Mouse (Mus musculus) kidney, embryonic 16.5 days (tissue): ENCODE results near the gene Adamts4. TPM values are rescaled to one million over a fixed set of nuclear protein-coding genes. Genes with fewer than 3 reads are reported as not detected.
A peak's percentile ranks its signal among the peaks of the same experiment; 100 is the strongest.

Experiments used
- ATAC-seq: fragments of 200-750 bp; cut with Nextera tagmentation; 2 replicates; pipeline ENCODE4 v1.8.0; 2017; ENCODE audit warnings: moderate TSS enrichment; ENCODE audit not compliant: low FRiP score, low TSS enrichment
- H3K27ac ChIP-seq: fragments of 300-500 bp; sonication (generic); 2 replicates; pipeline ENCODE4 v1.5.1; 2014; ENCODE audit warnings: low read length
- H3K27me3 ChIP-seq: fragments of 300-500 bp; sonication (generic); 2 replicates; pipeline ENCODE4 v1.6.1; 2014; ENCODE audit warnings: low read length, control low read depth, mixed read lengths; ENCODE audit not compliant: insufficient read depth
- H3K36me3 ChIP-seq: fragments of 300-500 bp; sonication (generic); 2 replicates; pipeline ENCODE4 v1.6.1; 2014; ENCODE audit warnings: low read length, control low read depth, mixed read lengths; ENCODE audit not compliant: insufficient read depth
- H3K4me1 ChIP-seq: fragments of 300-500 bp; sonication (generic); 2 replicates; pipeline ENCODE4 v1.6.1; 2014; ENCODE audit warnings: low read length, control low read depth, mixed read lengths; ENCODE audit not compliant: insufficient read depth
- H3K4me2 ChIP-seq: fragments of 300-500 bp; sonication (generic); replicated peaks from 2 replicates; pipeline ENCODE4 v1.6.1; 2014; ENCODE audit warnings: low read depth, low read length
- H3K4me3 ChIP-seq: fragments of 300-500 bp; sonication (generic); 2 replicates; pipeline ENCODE4 v1.5.1; 2014; ENCODE audit warnings: mild to moderate bottlenecking, low read length
- H3K9ac ChIP-seq: fragments of 300-500 bp; sonication (generic); replicated peaks from 2 replicates; pipeline ENCODE4 v1.6.1; 2014; ENCODE audit warnings: low read length
- H3K9me3 ChIP-seq: fragments of 300-500 bp; sonication (generic); 2 replicates; pipeline ENCODE4 v1.6.1; 2016; ENCODE audit warnings: low read length, control low read depth
- WGBS: fragments of 180-500 bp; shearing (Covaris S2); extraction: QIAGEN DNeasy Blood & Tissue Kit; methylation state at CpG from one replicate; pipeline ENCODE4 v1.1.7; 2014; 5-methylcytosine and 5-hydroxymethylcytosine counted together
- polyA plus RNA-seq: library from polyadenylated mRNA; unstranded; fragments of >200 nt; fragmentation: Nextera tagmentation; extraction: Ambion mirVana; gene quantifications from 2 replicates; pipeline ENCODE4 v1.2.1, GENCODE M21; 2015

Gene Adamts4
- polyA plus RNA-seq, 1 experiment from 2014 or later, result 13.4 TPM

- Histone ChIP-seq H3K4me3 (no peak overlapping the region), H3K36me3 (peaks cover 19% of the 10 kb centered on the region), H3K4me1 (0 out of 2 replicates have a peak, but pooled peaks cover 8% of the 10 kb centered on the region), H3K9ac (peak overlapping the region; percentile 1; the same call in 1 of the 2 replicates), H3K9me3 (no peaks in the 10 kb centered on the region), H3K27ac (peak overlapping the region; percentile 16; the same call in 1 of the 2 replicates), H3K4me2 (no peak overlapping the region), H3K27me3 (no peaks in the 10 kb centered on the region)
- 0 out of 2 replicates have a peak, but pooled peaks have one; percentile 8 for ATAC-seq
- 58% methylated on average over 3 of the region's 3 CpGs for WGBS
Observed at GRCm38 (mm10) chr1:171230215-171230614, 20.0 kb upstream of the Adamts4 start.

GRCm38 (mm10) chr1:171231844-171232243, 18.4 kb upstream of the Adamts4 start:
- Histone ChIP-seq H3K36me3 (peaks cover 32% of the 10 kb centered on the region), H3K27ac (no peak overlapping the region), H3K9me3 (no peaks in the 10 kb centered on the region), H3K4me3 (no peak overlapping the region), H3K4me1 (0 out of 2 replicates have a peak, but pooled peaks cover 8% of the 10 kb centered on the region), H3K4me2 (no peak overlapping the region), H3K9ac (no peak overlapping the region), H3K27me3 (no peaks in the 10 kb centered on the region)
- 77% methylated on average over 4 of the region's 4 CpGs for WGBS
- ATAC-seq, result no peak

GRCm38 (mm10) chr1:171232348-171232747, 17.9 kb upstream of the Adamts4 start:
- 84% methylated on average over 5 of the region's 5 CpGs for WGBS
- no peak overlapping the region for H3K27ac ChIP-seq
- peaks cover 37% of the 10 kb centered on the region for H3K36me3 ChIP-seq
- H3K4me2 ChIP-seq, result no peak overlapping the region
- H3K4me1 ChIP-seq, result 0 out of 2 replicates have a peak, but pooled peaks cover 8% of the 10 kb centered on the region
- H3K4me3 ChIP-seq, result no peak overlapping the region
- no peaks in the 10 kb centered on the region for H3K9me3 ChIP-seq
- no peak overlapping the region for H3K9ac ChIP-seq
- no peak for ATAC-seq
- no peaks in the 10 kb centered on the region for H3K27me3 ChIP-seq

GRCm38 (mm10) chr1:171232800-171233730, 17.2 kb upstream of the Adamts4 start:
- H3K4me2 ChIP-seq, result no peak overlapping the region
- H3K27ac ChIP-seq, result no peak overlapping the region; the same call in 1 of the 2 replicates
- no peaks in the 10 kb centered on the region for H3K27me3 ChIP-seq
- H3K9me3 ChIP-seq, result no peaks in the 10 kb centered on the region
- WGBS, result 78% methylated on average over 12 of the region's 12 CpGs
- H3K9ac ChIP-seq, result no peak overlapping the region
- ATAC-seq, result no peak
- H3K36me3 ChIP-seq, result peaks cover 44% of the 10 kb centered on the region
- H3K4me1 ChIP-seq, result 0 out of 2 replicates have a peak, but pooled peaks cover 8% of the 10 kb centered on the region
- no peak overlapping the region for H3K4me3 ChIP-seq

GRCm38 (mm10) chr1:171234126-171234525, 16.1 kb upstream of the Adamts4 start, which contains the start of gene Fcer1g:
TSS of gene Fcer1g (minus strand) at chr1:171234365.
- Histone ChIP-seq H3K27ac (no peak within 1 kb of the TSS; the same call in 1 of the 2 replicates), H3K27me3 (no peaks in the 10 kb centered on the region), H3K4me2 (no peak within 1 kb of the TSS), H3K4me3 (no peak within 1 kb of the TSS), H3K9me3 (no peaks in the 10 kb centered on the region), H3K9ac (no peak within 1 kb of the TSS), H3K36me3 (peaks cover 54% of the 10 kb centered on the region), H3K4me1 (0 out of 2 replicates have a peak, but pooled peaks cover 8% of the 10 kb centered on the region)
- ATAC-seq, result no peak
- whole genome bisulfite sequencing, result 83% methylated on average over 14 of the region's 14 CpGs

- Histone ChIP-seq H3K9ac (no peak overlapping the region), H3K4me2 (no peak overlapping the region), H3K4me3 (no peak overlapping the region), H3K9me3 (no peaks in the 10 kb centered on the region), H3K36me3 (peaks cover 59% of the 10 kb centered on the region), H3K27me3 (no peaks in the 10 kb centered on the region), H3K4me1 (0 out of 2 replicates have a peak, but pooled peaks cover 8% of the 10 kb centered on the region), H3K27ac (no peak overlapping the region)
- WGBS, result 80% methylated on average over 4 of the region's 4 CpGs
- no peak for ATAC-seq
Observed at GRCm38 (mm10) chr1:171234538-171234937, 15.7 kb upstream of the Adamts4 start.

- H3K36me3 ChIP-seq, result peaks cover 67% of the 10 kb centered on the region
- no peak overlapping the region for H3K27ac ChIP-seq
- 86% methylated on average over 4 of the region's 4 CpGs for WGBS
- H3K27me3 ChIP-seq, result no peaks in the 10 kb centered on the region
- no peak overlapping the region for H3K9ac ChIP-seq
- H3K9me3 ChIP-seq, result no peaks in the 10 kb centered on the region
- H3K4me2 ChIP-seq, result no peak overlapping the region
- H3K4me3 ChIP-seq, result no peak overlapping the region
- 0 out of 2 replicates have a peak, but pooled peaks cover 3% of the 10 kb centered on the region for H3K4me1 ChIP-seq
- no peak for ATAC-seq
Observed at GRCm38 (mm10) chr1:171235791-171236190, 14.4 kb upstream of the Adamts4 start.

GRCm38 (mm10) chr1:171237438-171237837, 12.8 kb upstream of the Adamts4 start:
- WGBS, result 80% methylated on average over 6 of the region's 6 CpGs
- Histone ChIP-seq H3K4me1 (0 out of 2 replicates have a peak, but pooled peaks cover 3% of the 10 kb centered on the region), H3K4me2 (no peak overlapping the region), H3K4me3 (no peak overlapping the region), H3K27me3 (no peaks in the 10 kb centered on the region), H3K9ac (no peak overlapping the region), H3K36me3 (peaks cover 73% of the 10 kb centered on the region), H3K9me3 (no peaks in the 10 kb centered on the region), H3K27ac (no peak overlapping the region)
- ATAC-seq, result no peak

- no peaks in the 10 kb centered on the region for H3K9me3 ChIP-seq
- H3K27ac ChIP-seq, result no peak overlapping the region
- 0 out of 2 replicates have a peak, but pooled peaks cover 3% of the 10 kb centered on the region for H3K4me1 ChIP-seq
- peaks cover 82% of the 10 kb centered on the region for H3K36me3 ChIP-seq
- H3K4me3 ChIP-seq, result no peak overlapping the region
- no peak; the same call in 1 of the 2 replicates for ATAC-seq
- H3K9ac ChIP-seq, result no peak overlapping the region
- H3K4me2 ChIP-seq, result no peak overlapping the region
- WGBS, result 69% methylated on average over 14 of the region's 14 CpGs
- H3K27me3 ChIP-seq, result no peaks in the 10 kb centered on the region
Observed at GRCm38 (mm10) chr1:171238463-171238862, 11.8 kb upstream of the Adamts4 start.
